Mouse (Mus musculus) cerebellum, adult 18-20 months (tissue): ENCODE data around the gene Pard6a.
A peak's percentile ranks its signal among the peaks of the same experiment; 100 is the strongest.

Experiments used
- DNase-seq, 2 experiments: peaks; one replicate each; pipeline ENCODE4 v3.0.0; 2021

Gene Pard6a

GRCm38 (mm10) chr8:105702001-105702401, 1.1 kb downstream of the Pard6a start:
- peak; percentile 37 to 57 for DNase-seq

- DNase-seq, result peak; percentile 50 to 57
These were observed 1.9 kb downstream of the Pard6a start for GRCm38 (mm10) chr8:105702731-105703415.

GRCm38 (mm10) chr8:105704146-105704812, 3.3 kb downstream of the Pard6a start:
- DNase-seq, result peak; percentile 40 to 64

GRCm38 (mm10) chr8:105704955-105705354, 4.0 kb downstream of the Pard6a start:
- peak; percentile 85 to 89 for DNase-seq

DNA sequence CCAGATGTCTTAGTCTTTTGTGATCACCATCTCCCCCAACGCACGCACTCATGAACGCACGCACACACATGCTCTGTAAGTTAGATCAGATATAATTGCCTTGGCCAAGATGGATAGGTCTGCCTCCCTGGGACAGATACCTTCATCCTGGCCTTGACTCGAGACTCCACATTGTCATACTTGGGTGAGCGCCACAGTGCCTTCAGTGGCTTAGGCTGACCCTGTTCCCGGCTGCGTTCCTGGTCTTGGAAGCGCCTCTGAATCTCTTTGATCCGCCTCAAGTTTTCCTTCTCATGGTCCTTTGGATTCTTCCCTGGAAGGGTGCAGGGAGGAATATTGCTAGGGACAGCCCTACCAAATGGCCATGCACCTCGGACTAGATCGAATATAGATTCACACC, 5.5 kb downstream of the Pard6a start:
- peak; percentile 37 to 38 for DNase-seq

DNA sequence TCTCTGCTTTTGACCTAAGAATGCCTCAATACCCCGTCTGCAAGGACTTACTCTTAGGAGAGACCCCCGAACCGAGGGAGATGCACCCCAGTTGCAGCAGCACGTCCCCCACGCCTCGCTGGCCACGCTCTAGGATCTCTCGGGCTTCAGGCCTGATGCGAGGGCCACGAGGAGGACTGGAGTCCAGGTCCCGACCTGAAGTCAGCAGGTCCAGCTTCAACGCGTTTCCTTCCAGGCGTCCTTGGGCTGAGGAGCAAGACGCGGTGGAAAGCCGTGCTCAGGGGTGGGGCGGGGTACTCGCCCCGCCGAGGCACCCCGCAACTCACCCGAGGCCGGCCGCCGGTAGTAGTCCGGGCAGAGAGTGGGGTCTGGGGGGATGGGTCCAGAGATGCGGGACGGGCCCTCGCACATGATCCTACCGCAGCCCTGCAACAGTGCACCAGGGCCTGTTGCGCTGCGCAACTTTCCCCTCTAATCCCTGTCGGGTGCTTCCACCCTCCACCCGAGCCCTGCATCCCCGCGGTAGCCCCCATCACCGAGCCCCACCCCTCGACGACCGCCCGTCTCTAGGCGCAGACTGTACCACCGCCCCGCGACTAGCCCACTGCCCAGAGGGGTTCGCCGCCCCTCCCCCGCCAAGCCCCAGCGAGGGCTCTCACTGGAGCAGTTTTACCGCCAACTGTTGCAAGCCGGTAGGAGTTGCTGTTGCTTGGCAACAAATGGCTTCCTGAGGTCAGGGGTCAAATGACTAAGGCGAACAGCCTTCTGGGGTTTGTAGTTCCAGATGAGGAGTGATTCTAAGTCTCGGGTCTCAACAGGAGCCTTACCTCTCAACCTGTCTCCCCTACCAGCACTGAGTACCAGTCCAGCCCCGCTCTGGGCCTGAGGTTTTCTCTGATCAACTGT, 6.8 kb downstream of the Pard6a start, which contains the start of the genes 4933405L10Rik and Enkd1:
TSS of gene 4933405L10Rik (plus strand) at position 158 of the 906 bp plus-strand sequence.
TSS of gene Enkd1 (minus strand) at position 713 of the 906 bp plus-strand sequence.
- peak; percentile 82 to 91 for DNase-seq

DNA sequence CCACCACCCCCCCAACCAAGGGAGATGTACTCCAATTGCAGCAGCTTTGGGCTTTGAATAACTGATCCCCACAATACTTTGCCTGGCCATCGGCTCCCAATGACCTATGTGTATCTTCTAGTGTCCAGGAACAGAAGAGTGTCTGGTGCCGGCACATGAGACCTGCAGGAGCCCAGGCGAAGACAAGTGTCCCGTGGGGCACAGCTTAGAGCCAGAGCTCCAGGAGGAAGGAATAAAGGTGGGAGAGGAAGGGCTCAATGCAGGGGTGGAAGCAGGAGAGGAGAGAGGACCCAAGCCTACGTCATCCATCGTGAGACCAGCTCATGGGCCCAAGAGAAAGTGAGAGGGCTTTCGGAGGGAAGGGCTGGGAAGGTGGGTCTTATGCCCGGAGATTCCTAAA, 7.7 kb downstream of the Pard6a start:
- peak in 1 of 2 experiments; percentile 29 for DNase-seq

- DNase-seq, result peak in 1 of 2 experiments; percentile 17
These were observed 8.4 kb downstream of the Pard6a start for GRCm38 (mm10) chr8:105709317-105709716.

DNA sequence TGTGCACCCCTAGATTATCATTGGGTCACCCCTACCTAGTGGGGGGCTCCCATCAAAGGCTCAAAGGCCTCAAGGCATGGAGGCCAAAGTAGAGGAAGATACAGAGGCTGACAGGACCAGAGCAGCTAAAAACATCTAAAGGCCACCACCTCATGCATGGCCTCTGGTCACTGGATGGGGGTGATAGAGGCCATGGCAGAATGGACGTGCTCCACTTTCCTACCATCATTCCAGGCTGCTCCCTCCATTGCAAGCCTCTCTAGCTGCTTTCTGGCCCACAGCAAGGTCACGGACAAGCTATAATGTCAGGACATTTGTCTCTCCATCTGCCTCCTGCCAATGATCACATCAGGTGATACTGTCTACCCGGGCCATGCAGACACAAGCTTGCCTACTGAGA, 11.3 kb downstream of the Pard6a start:
- no peak for DNase-seq

DNA sequence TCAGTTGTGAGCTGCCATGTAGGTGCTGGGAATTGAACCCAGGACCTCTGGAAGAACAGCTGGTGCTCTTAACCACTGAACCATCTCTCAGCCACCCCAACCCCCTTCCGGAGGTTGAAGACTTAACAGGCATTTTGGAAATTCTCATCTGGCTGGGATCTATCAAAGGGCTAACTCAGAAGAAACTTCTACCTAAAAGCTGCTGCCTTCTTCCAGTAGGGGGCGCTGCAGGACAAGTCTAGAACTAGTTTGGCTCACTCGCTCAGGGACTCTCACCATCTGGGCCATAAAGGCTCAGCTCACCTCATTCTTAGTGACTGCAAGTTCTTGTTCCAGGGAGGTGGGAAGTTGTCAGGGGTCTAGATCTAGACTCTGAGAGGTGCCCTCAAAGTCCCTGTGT, 13.2 kb downstream of the Pard6a start:
- peak; percentile 87 to 91 for DNase-seq

GRCm38 (mm10) chr8:105715042-105715441, 14.1 kb downstream of the Pard6a start:
- DNase-seq, result no peak

DNA sequence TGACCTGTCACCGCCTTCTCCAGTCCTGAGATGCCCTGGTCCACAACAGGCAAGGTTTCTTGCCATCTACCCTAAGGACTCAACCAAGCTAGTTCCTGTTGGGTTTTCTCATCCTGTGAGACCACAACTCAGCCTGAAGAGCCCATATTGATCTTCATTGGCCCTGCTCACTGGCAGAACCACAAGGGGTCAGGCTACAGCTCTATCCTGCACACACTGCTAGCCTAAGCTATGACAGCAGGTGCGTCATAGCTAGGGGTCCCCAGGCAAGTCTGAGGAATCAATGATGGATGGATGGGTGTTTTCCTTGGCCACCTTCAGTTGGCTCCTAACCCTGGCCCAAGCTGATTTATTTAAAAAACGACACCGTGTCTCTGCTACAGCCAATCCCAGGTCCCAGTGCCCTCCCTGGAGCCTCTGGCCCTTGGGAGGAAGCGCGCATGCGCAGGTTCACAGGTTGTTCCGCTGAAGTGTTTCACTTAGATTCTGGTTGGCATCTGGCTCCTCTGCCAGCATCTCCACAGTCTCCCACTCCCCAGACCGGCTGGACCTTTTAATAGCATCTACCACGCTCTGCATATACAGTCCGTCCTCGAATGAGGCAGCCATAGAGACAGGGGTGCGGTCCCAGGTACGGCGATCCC, 15.5 kb downstream of the Pard6a start:
- DNase-seq, result no peak

DNA sequence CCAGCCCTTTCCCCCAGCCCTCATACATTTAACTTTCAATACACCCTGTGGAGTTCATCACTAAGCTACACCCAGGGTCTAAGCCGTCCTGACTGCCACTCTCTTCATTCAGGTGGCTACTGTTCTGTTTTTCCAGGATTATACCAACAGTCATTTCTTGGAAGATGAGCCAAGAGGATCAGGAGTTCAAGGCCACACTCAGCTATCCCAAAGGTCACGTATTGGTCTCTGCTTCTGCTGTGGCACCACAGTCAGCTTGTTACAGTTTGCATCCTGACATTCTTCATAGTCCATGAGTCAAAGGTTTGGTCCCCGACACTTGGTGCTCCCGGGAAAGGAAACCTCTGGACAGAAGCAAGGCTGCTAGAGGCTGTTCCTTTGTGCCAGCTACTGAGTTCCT, 18.7 kb downstream of the Pard6a start:
- no peak for DNase-seq

GRCm38 (mm10) chr8:105722861-105723260, 21.9 kb downstream of the Pard6a start:
- DNase-seq, result no peak

DNA sequence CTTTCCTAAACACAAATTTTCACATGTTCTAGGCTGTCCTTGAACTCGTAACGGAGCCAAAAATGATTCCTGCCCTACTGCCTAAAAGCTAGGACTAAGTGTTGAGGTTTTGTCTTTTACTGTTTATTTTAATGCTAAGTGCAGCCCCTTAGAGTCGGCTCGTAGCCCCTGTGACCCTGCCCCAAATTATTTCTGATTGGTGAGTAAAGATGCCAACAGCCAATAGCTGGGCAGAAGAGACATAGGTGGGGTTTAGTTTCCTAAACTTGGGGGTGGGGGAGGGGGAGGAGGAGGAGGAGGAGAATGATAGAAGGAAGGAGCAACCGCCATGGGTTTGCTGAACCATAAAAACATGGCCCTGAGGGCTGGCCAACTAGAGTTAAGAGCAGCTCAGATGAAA, 24.8 kb downstream of the Pard6a start:
- DNase-seq, result no peak

- no peak for DNase-seq
These were observed 26.6 kb downstream of the Pard6a start for GRCm38 (mm10) chr8:105727397-105728124.

- DNase-seq, result no peak
These were observed 31.2 kb downstream of the Pard6a start for GRCm38 (mm10) chr8:105732186-105732585.

DNA sequence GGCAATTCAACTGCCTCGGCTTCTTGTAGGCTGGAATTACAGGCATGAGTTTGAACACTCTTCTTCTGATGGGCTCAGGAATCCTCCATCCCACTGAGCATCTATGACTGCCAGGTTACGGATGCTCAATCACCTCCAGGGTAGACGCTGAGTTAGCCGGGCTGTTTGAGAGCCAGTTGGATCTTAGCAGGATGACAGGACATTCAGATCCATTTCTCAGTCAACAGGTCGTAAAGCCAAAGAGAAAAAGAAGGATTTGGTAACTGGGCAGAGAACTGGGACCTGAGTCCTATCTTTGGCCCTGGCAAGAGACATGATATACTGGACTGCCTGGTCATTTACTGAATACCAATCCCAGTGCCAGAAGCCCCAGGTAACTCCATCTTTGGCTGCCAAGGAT, 38.3 kb downstream of the Pard6a start:
- DNase-seq, result peak in 1 of 2 experiments; percentile 12

DNA sequence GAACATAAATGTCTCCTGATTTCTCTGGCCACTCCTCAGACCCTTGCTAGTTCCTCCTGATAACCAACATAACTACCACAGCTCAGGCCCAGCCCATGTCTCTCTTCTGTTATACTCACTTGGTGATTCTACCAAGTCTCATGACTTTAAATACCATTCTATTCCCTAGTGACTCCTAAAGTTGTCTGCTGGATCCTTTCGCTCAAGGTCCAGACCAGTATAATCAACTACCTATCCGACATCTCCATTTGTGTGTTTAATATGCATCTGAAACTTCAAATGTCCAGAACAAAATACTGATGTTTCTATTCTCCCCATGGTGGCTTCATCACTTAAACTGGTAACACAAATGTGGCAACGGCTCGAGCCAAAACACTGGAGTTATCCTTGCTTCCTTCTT, 42.4 kb downstream of the Pard6a start:
- no peak for DNase-seq

DNA sequence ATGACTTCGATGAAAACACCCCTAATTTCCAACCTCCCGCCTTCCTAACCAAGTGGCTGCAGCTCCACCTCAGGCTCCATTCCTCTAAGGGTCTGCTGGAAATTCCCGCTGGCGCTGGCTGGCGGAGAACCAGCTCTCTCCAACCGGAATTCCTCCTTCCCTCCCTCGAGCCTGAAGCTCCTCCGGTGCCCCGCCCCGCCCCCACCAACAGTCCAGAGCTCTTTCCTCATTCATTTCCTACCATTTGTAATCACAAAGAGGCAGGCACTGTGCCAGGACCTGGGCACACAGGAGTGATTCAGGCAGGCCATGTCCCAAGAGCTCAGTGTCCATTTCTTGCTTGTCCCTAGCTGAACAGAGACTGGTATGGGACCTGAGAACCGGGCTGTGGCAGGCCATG, 49.7 kb downstream of the Pard6a start:
- peak; percentile 63 to 67 for DNase-seq
